Mouse (Mus musculus) midbrain, embryonic 16.5 days (tissue): ENCODE data around the gene Socs4. TPM values are rescaled to one million over a fixed set of nuclear protein-coding genes. Genes with fewer than 3 reads are reported as not detected.
"Not testable (repeated sequence)": the region's sequence is repeated elsewhere in the genome, so short reads cannot be mapped to it uniquely, and the experiment has no call there.

Source experiments
- ATAC-seq: fragments of 200-750 bp; cut with Nextera tagmentation; 2 replicates; pipeline ENCODE4 v1.8.0; 2017; ENCODE audit warnings: moderate TSS enrichment
- H3K27ac ChIP-seq: fragments of 300-500 bp; sonication (generic); 2 replicates; pipeline ENCODE4 v1.5.1; 2014; ENCODE audit warnings: mild to moderate bottlenecking, low read length, mixed read lengths
- H3K27me3 ChIP-seq: fragments of 300-500 bp; sonication (generic); 2 replicates; pipeline ENCODE4 v1.6.1; 2014; ENCODE audit warnings: low read depth, low read length, mixed read lengths; ENCODE audit not compliant: control insufficient read depth, insufficient read depth
- H3K36me3 ChIP-seq: fragments of 300-500 bp; sonication (generic); 2 replicates; pipeline ENCODE4 v1.6.1; 2014; ENCODE audit warnings: mild to moderate bottlenecking, low read length, moderate library complexity, mixed read lengths; ENCODE audit not compliant: control insufficient read depth, insufficient read depth
- H3K4me1 ChIP-seq: fragments of 300-500 bp; sonication (generic); 2 replicates; pipeline ENCODE4 v1.6.1; 2014; ENCODE audit warnings: mild to moderate bottlenecking, low read length, mixed read lengths; ENCODE audit not compliant: control insufficient read depth, insufficient read depth
- H3K4me2 ChIP-seq: fragments of 300-500 bp; sonication (generic); 2 replicates; pipeline ENCODE4 v1.6.1; 2014; ENCODE audit warnings: mild to moderate bottlenecking, low read length, mixed read lengths
- H3K4me3 ChIP-seq: fragments of 300-500 bp; sonication (generic); 2 replicates; pipeline ENCODE4 v1.5.1; 2014; ENCODE audit warnings: low read depth, mild to moderate bottlenecking, low read length, moderate library complexity, mixed read lengths
- H3K9ac ChIP-seq: fragments of 300-500 bp; sonication (generic); 2 replicates; pipeline ENCODE4 v1.6.1; 2014; ENCODE audit warnings: low read depth, low read length, mixed read lengths
- H3K9me3 ChIP-seq: fragments of 300-500 bp; sonication (generic); replicated peaks from 2 replicates; pipeline ENCODE4 v1.6.1; 2014; ENCODE audit warnings: mild to moderate bottlenecking, low read length, mixed read lengths; ENCODE audit not compliant: control insufficient read depth, poor library complexity, severe bottlenecking
- WGBS: fragments of 180-500 bp; shearing (Covaris S2); extraction: QIAGEN DNeasy Blood & Tissue Kit; methylation state at CpG from one replicate; pipeline ENCODE4 v1.1.7; 2014; 5-methylcytosine and 5-hydroxymethylcytosine counted together
- polyA plus RNA-seq: library from polyadenylated mRNA; unstranded; fragments of >200 nt; fragmentation: Nextera tagmentation; extraction: Ambion mirVana; gene quantifications from 2 replicates; pipeline ENCODE4 v1.2.1, GENCODE M21; 2015

Socs4 gene
- polyA plus RNA-seq, 1 experiment from 2014 or later: 1.7 TPM

DNA sequence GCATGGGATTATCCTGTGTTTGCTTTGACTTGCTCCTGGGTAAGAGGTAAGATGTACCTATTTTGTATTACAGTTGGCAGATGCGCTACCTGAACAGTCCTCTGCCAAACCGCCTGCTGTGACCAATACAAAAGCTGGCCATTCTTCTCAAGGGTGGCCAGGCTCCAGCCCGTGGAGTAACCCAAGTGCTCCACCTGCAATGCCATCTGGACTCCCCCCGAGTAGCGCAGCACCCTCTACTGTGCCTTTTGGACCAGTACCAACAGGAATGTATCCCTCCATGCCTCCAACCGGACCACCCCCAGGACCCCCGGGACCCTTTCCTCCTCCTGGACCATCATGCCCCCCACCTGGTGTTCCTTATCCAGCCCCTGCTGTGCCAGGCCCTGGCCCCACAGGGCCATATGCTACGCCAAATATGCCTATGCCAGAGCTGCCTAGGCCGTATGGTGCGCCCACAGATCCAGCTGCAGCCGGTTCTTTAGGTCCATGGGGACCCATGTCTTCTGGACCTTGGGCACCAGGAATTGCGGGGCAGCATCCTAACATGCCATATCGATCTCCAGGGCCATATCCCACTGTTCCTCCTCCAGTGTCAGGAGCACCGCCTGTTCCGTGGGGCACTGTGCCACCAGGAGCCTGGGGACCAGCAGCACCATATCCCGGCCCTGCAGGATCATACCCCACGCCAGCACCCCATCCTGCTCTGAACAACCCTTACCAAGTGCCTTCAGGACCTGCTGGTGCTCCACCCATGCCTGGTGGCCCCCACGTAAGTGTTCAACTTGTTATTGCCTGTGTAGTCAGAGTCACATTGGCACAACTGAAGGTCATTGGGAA lies 33.8 kb downstream of the Socs4 start:
- Histone ChIP-seq H3K4me1 (no peaks in the 10 kb centered on the region), H3K9me3 (no peaks in the 10 kb centered on the region), H3K4me2 (no peak overlapping the region), H3K4me3 (no peak overlapping the region), H3K27me3 (no peaks in the 10 kb centered on the region), H3K9ac (no peak overlapping the region), H3K27ac (no peak overlapping the region), H3K36me3 (peaks cover 20% of the 10 kb centered on the region)
- no peak for ATAC-seq
- 94% methylated on average over 18 of the region's 18 CpGs for WGBS

DNA sequence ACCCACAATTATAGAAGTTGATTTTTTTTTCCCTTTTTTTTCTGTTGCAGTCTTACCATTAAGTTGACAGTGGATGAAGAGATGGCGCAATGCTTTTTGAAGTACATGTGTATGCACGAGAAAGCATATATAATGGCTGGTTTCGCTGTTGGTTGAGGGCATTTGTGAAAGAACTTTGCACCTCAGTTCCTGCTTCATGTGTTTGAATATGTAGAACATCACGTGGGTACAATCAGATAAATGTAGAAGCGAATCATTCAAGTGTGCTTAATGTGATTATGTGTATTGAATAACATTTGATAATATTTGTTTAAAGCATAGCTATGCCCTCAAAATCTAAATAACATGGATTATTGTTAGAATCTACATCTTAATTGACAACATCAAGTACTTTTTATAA lies 42.6 kb downstream of the Socs4 start:
- ATAC-seq: no peak
- Histone ChIP-seq H3K27ac (no peak overlapping the region), H3K9ac (no peak overlapping the region), H3K4me2 (no peak overlapping the region), H3K9me3 (no peaks in the 10 kb centered on the region), H3K4me3 (no peak overlapping the region), H3K36me3 (0 out of 2 replicates have a peak, but pooled peaks cover 3% of the 10 kb centered on the region), H3K27me3 (no peaks in the 10 kb centered on the region), H3K4me1 (no peaks in the 10 kb centered on the region)
- WGBS: 87% methylated on average over 5 of the region's 5 CpGs

DNA sequence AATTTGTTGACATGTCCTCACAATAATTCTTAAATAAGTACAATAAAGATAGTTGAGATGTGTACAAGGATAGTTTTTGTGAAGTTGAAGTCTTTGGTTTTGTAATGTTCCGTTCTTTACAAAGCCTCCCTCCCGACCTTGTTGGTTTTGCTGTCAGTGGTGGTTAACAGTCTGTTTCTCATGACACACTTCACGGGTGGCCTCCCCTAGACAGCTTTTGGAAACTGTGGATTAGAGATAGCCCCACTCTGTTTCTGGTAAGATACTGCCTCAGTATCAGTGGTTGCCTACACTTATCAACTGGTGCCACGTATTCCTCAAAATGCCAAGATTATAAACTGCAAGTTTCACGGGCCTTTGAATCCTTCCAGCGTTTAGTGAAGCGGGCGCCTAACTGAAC lies 44.9 kb downstream of the Socs4 start:
- H3K9me3 ChIP-seq, H3K27me3 ChIP-seq, H3K27ac ChIP-seq, H3K36me3 ChIP-seq, H3K4me3 ChIP-seq, ATAC-seq, H3K4me2 ChIP-seq, H3K9ac ChIP-seq, H3K4me1 ChIP-seq: not testable (repeated sequence)
- WGBS: 95% methylated on average over 6 of the region's 8 CpGs

DNA sequence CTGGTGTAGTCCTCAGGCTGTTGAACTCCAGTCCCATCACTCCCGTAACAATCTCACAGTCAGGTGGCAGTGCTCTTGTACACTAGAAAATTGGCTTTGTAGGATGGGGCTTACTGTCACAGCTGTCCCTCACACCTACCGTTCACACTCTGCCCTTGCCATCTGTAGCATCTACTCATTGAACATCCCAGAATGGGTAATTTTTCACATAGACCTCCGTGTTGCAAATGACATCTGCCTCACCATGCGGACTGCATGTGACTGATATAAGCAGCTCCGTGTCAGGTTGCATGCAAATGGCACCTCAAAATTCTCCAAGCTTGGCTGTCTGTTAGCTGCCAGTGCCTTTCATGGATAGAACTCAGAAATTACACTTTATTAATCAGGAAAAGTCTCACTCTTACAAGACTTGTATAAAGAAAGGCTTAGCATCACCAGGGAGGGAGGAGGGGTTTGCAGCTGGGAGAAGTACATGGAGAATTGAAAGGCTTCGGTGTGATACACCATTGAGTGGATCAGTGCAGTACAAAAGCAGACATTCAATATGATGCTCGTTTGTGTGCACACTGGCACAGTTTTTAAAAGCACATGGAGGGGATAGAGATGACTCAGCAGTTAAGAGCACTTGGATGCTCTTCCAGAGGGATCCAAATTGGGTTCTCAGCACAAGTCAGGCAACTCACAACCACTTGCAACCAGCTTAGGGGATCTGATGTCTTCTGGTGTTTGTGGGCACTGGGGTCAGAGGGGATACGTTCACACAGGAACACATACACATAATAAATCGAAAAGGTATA lies 49.4 kb downstream of the Socs4 start:
- ATAC-seq: no peak
- 87% methylated on average over 9 of the region's 9 CpGs for WGBS
- H3K9ac ChIP-seq: no peak overlapping the region
- no peak overlapping the region for H3K27ac ChIP-seq
- no peak overlapping the region for H3K4me3 ChIP-seq
- no peaks in the 10 kb centered on the region for H3K36me3 ChIP-seq
- no peaks in the 10 kb centered on the region for H3K4me1 ChIP-seq
- no peaks in the 10 kb centered on the region for H3K27me3 ChIP-seq
- no peaks in the 10 kb centered on the region for H3K9me3 ChIP-seq
- H3K4me2 ChIP-seq: no peak overlapping the region

DNA sequence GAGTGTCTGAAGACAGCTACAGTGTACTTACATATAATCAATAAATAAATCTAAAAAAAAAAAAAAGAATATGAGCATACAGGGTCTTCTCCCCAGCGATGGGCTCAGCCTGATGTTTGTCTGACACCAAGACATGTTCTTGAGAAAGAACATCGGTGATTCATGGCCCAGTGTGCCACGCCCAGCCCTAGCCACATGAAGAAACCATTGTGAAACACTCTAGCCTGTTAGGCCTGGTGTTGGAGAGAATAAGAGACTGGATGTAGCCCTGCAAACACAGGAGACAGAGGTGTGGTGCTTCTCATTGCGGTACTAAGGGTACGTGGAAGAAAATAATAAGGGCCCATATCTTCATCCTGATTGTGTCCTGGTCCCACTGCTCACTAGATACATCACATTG lies 50.6 kb downstream of the Socs4 start:
- H3K27ac ChIP-seq: no peak overlapping the region
- H3K4me2 ChIP-seq: no peak overlapping the region
- no peak overlapping the region for H3K4me3 ChIP-seq
- no peaks in the 10 kb centered on the region for H3K4me1 ChIP-seq
- 97% methylated on average over 5 of the region's 5 CpGs for WGBS
- no peak overlapping the region for H3K9ac ChIP-seq
- no peaks in the 10 kb centered on the region for H3K27me3 ChIP-seq
- no peak for ATAC-seq
- H3K36me3 ChIP-seq: no peaks in the 10 kb centered on the region
- H3K9me3 ChIP-seq: no peaks in the 10 kb centered on the region

DNA sequence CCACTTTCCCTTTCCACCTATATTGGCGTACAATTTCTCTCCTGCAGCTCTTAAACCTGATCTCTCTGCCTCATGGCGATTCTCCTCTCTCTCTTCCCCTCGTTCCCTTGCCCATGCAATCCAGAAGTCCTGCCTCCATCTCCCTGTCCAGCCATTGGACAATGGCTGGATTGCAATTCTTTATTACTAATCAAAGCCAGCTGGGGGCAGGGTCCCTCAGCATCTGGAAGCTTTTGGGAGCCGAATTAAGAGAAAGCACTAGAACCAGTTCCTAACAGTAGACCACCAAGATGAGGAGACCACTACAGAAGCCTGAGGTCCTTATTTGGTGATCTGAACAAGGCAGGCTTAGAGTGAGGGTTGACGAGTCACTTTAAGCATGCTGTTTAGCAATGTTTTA lies 55.2 kb downstream of the Socs4 start:
- Histone ChIP-seq H3K27ac (no peak overlapping the region), H3K4me2 (no peak overlapping the region), H3K9ac (no peak overlapping the region), H3K27me3 (no peaks in the 10 kb centered on the region), H3K36me3 (no peaks in the 10 kb centered on the region), H3K9me3 (no peaks in the 10 kb centered on the region), H3K4me3 (no peak overlapping the region), H3K4me1 (no peaks in the 10 kb centered on the region)
- 69% methylated on average over 5 of the region's 5 CpGs for WGBS
- ATAC-seq: no peak

DNA sequence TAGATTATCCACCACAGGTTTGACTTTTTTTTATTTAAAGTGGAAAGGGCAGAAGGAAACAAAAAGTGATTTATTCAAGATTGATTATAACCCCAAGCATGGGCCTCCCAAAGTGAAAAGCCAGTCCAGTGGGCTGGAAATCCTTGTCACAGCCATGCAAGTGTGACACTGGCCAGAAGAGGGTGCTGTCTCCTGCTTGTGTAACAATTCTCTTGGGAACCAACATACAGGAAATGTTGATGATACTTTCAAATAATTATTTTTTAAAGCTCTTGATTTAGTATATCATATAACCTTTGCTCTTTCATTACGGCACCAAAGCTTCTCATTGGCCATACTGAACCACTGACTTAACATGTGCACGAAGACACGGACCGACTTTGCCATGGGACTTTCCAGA lies 58.1 kb downstream of the Socs4 start:
- Histone ChIP-seq H3K4me3 (no peak overlapping the region), H3K27ac (no peak overlapping the region), H3K9me3 (no peaks in the 10 kb centered on the region), H3K27me3 (no peaks in the 10 kb centered on the region), H3K4me2 (no peak overlapping the region), H3K36me3 (no peaks in the 10 kb centered on the region), H3K9ac (no peak overlapping the region), H3K4me1 (no peaks in the 10 kb centered on the region)
- WGBS: 86% methylated on average over 4 of the region's 4 CpGs
- ATAC-seq: no peak

DNA sequence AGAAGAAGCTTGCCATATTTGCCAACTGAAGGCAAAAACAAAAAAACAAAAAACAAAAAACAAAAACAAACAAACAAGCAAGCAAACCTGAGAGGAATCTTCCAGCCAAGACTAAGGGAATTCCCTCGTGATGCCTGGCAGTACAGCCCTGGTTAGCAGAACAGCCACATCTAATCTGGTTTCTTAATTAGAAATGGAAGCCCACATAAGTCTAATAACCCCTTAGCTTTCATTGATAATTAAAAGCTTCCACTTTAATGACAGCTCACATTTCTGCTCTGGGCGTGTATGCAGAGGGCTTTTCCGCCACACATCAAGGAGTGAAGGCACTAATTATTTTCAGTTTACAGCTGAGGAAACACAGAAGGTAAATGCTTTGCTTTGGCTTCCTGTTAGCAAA lies 58.6 kb downstream of the Socs4 start:
- WGBS: 69% methylated on average over 3 of the region's 3 CpGs
- H3K4me3 ChIP-seq: no peak overlapping the region
- H3K4me2 ChIP-seq: no peak overlapping the region
- H3K9me3 ChIP-seq: no peaks in the 10 kb centered on the region
- no peak overlapping the region for H3K27ac ChIP-seq
- no peak overlapping the region for H3K9ac ChIP-seq
- H3K4me1 ChIP-seq: no peaks in the 10 kb centered on the region
- ATAC-seq: no peak
- no peaks in the 10 kb centered on the region for H3K27me3 ChIP-seq
- H3K36me3 ChIP-seq: no peaks in the 10 kb centered on the region

DNA sequence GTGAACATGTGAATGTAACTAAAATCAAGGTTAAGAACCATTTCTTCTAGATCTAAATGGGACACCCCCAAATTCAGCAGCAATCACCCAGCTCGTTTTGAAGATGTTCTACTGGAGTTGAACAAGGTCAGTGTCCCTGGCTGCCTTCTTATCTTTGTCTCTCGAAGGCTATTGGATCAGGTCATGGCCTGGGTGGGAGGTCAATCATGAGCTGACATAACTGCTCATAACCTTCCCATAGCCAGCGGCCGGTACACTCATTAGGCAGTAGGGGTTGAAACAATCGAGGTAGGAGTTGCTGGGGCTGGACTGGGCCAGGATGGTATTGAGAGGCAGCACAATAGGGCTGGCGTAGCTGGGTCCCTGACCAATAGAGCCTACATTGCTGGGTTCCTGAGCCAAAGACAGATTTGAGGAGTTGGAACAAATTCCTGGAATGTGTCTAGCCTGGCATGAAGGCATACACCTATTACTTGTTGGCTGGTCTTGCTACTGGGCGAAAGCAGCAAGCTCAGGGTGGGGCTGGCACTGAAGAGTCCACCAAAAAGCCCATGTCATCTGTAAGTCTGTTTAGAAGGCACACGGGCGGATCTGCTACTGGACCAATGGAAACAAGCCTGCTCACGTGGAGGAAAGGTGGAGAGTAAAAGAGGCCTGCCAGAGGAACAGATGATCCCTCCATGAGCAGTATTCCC lies 63.6 kb downstream of the Socs4 start:
- Histone ChIP-seq H3K9ac (no peak overlapping the region), H3K4me3 (no peak overlapping the region), H3K9me3 (no peaks in the 10 kb centered on the region), H3K4me1 (no peaks in the 10 kb centered on the region), H3K27ac (no peak overlapping the region), H3K4me2 (no peak overlapping the region), H3K36me3 (no peaks in the 10 kb centered on the region), H3K27me3 (no peaks in the 10 kb centered on the region)
- 87% methylated on average over 10 of the region's 10 CpGs for WGBS
- no peak for ATAC-seq
